Mouse (Mus musculus) hindbrain, embryonic 11.5 days (tissue): Measurements from ENCODE around the gene Map3k10. TPM values are rescaled to one million over a fixed set of nuclear protein-coding genes. Genes with fewer than 3 reads are reported as not detected.

ENCODE experiments used
- ATAC-seq: fragments of 200-750 bp; cut with Nextera tagmentation; 2 replicates; pipeline ENCODE4 v1.8.0; 2017; ENCODE audit warnings: mild to moderate bottlenecking, moderate TSS enrichment, moderate library complexity; ENCODE audit not compliant: low FRiP score
- DNase-seq: peaks from one replicate; pipeline ENCODE4 v3.0.0-alpha.2; 2015; ENCODE audit warnings: low spot score
- H3K27ac ChIP-seq: fragments of 300-500 bp; sonication (generic); 2 replicates; pipeline ENCODE4 v1.5.1; 2014; ENCODE audit warnings: mild to moderate bottlenecking, low read depth, low read length
- H3K27me3 ChIP-seq: fragments of 300-500 bp; sonication (generic); 2 replicates; pipeline ENCODE4 v1.6.1; 2014; ENCODE audit warnings: mild to moderate bottlenecking, low read length, moderate library complexity, mixed read lengths; ENCODE audit not compliant: control insufficient read depth, insufficient read depth
- H3K36me3 ChIP-seq: fragments of 300-500 bp; sonication (generic); 2 replicates; pipeline ENCODE4 v1.6.1; 2014; ENCODE audit warnings: mild to moderate bottlenecking, low read length, moderate library complexity, mixed read lengths; ENCODE audit not compliant: control insufficient read depth, insufficient read depth
- H3K4me1 ChIP-seq: fragments of 300-500 bp; sonication (generic); replicated peaks from 2 replicates; pipeline ENCODE4 v1.6.1; 2014; ENCODE audit warnings: low read length, mixed read lengths; ENCODE audit not compliant: control insufficient read depth, insufficient read depth
- H3K4me2 ChIP-seq: fragments of 300-500 bp; sonication (generic); replicated peaks from 2 replicates; pipeline ENCODE4 v1.6.1; 2014; ENCODE audit warnings: mild to moderate bottlenecking, low read depth, low read length
- H3K4me3 ChIP-seq: fragments of 300-500 bp; sonication (generic); 2 replicates; pipeline ENCODE4 v1.5.1; 2014; ENCODE audit warnings: low read depth, low read length
- H3K9ac ChIP-seq: fragments of 300-500 bp; sonication (generic); 2 replicates; pipeline ENCODE4 v1.6.1; 2014; ENCODE audit warnings: low read depth, low read length
- H3K9me3 ChIP-seq: fragments of 300-500 bp; sonication (generic); 2 replicates; pipeline ENCODE4 v1.6.1; 2016; ENCODE audit warnings: low read length; ENCODE audit not compliant: control insufficient read depth
- WGBS: fragments of 180-500 bp; shearing (Covaris S2); extraction: QIAGEN DNeasy Blood & Tissue Kit; methylation state at CpG from one replicate; pipeline ENCODE4 v1.1.7; 2014; 5-methylcytosine and 5-hydroxymethylcytosine counted together
- polyA plus RNA-seq: library from polyadenylated mRNA; unstranded; fragments of >200 nt; fragmentation: Nextera tagmentation; extraction: Ambion mirVana; gene quantifications from 2 replicates; pipeline ENCODE4 v1.2.1, GENCODE M21; 2014

Gene Map3k10
- polyA plus RNA-seq, 1 experiment from 2014 or later = 8.8 TPM

- WGBS = 88% methylated on average over 7 of the region's 7 CpGs
- no peaks in the 10 kb centered on the region for H3K4me1 ChIP-seq
- no peak overlapping the region for H3K4me3 ChIP-seq
- H3K9me3 ChIP-seq = no peaks in the 10 kb centered on the region
- no peak overlapping the region for H3K27ac ChIP-seq
- no peaks in the 10 kb centered on the region for H3K27me3 ChIP-seq
- no peak overlapping the region for H3K4me2 ChIP-seq
- H3K36me3 ChIP-seq = 0 out of 2 replicates have a peak, but pooled peaks cover 2% of the 10 kb centered on the region
- no peak overlapping the region for H3K9ac ChIP-seq
- no peak for ATAC-seq
- no peak for DNase-seq
These were observed 46.7 kb downstream of the Map3k10 start for GRCm38 (mm10) chr7:27627707-27628106.

GRCm38 (mm10) chr7:27624967-27625366, 49.4 kb downstream of the Map3k10 start:
- H3K36me3 ChIP-seq = no peaks in the 10 kb centered on the region
- no peak for ATAC-seq

DNA sequence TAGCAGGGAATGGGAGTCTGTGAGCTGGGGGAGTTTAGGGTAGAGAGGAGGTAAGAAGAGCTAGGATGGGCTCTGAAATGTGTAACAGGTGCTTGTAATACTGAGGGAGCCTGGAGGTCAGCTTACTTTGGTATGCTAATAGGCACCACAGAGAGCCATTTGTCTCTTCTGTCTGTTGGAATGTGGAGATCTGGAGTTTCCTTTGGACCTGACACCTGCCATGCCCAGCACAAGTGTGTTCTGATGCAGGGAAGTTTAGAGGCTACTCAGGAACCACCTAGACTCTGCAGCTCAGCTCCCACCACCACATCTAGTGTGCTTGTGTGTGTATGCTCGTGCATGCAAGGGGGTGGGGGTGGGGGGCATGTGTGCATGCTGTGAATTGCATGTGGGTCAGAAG, 52.2 kb downstream of the Map3k10 start:
- ATAC-seq (no peak), DNase-seq (no peak)
- Histone ChIP-seq H3K4me3 (no peak overlapping the region), H3K36me3 (peaks cover 4% of the 10 kb centered on the region; the same call in 1 of the 2 replicates), H3K4me2 (no peak overlapping the region), H3K9me3 (no peaks in the 10 kb centered on the region), H3K9ac (no peak overlapping the region), H3K4me1 (no peaks in the 10 kb centered on the region), H3K27ac (no peak overlapping the region), H3K27me3 (no peaks in the 10 kb centered on the region)
- 78% methylated on average over 1 of the region's 1 CpGs for WGBS

More at GRCm38 (mm10) chr7:27624967-27625366, 49.4 kb downstream of the Map3k10 start:
- Histone ChIP-seq H3K27ac (no peak overlapping the region), H3K4me2 (no peak overlapping the region), H3K9ac (no peak overlapping the region), H3K4me3 (no peak overlapping the region), H3K9me3 (no peaks in the 10 kb centered on the region), H3K4me1 (no peaks in the 10 kb centered on the region), H3K27me3 (no peaks in the 10 kb centered on the region)
- DNase-seq = no peak

GRCm38 (mm10) chr7:27621028-27621427, 53.4 kb downstream of the Map3k10 start:
- no peak overlapping the region for H3K4me3 ChIP-seq
- H3K27me3 ChIP-seq = no peaks in the 10 kb centered on the region
- H3K4me2 ChIP-seq = no peak overlapping the region
- 84% methylated on average over 6 of the region's 6 CpGs for WGBS
- no peaks in the 10 kb centered on the region for H3K9me3 ChIP-seq
- peaks cover 5% of the 10 kb centered on the region; the same call in 1 of the 2 replicates for H3K36me3 ChIP-seq
- no peak overlapping the region for H3K27ac ChIP-seq
- H3K4me1 ChIP-seq = no peaks in the 10 kb centered on the region
- no peak overlapping the region for H3K9ac ChIP-seq
- DNase-seq (no peak), ATAC-seq (no peak)

GRCm38 (mm10) chr7:27613751-27614499, 60.5 kb downstream of the Map3k10 start:
- Histone ChIP-seq H3K27me3 (no peaks in the 10 kb centered on the region), H3K9me3 (no peaks in the 10 kb centered on the region), H3K4me3 (no peak overlapping the region), H3K36me3 (0 out of 2 replicates have a peak, but pooled peaks cover 2% of the 10 kb centered on the region), H3K9ac (no peak overlapping the region), H3K4me2 (no peak overlapping the region), H3K4me1 (no peaks in the 10 kb centered on the region), H3K27ac (peak overlapping the region; percentile 56)
- ATAC-seq (peak; percentile 59), DNase-seq (peak; percentile 34)
- WGBS = 63% methylated on average over 8 of the region's 8 CpGs

DNA sequence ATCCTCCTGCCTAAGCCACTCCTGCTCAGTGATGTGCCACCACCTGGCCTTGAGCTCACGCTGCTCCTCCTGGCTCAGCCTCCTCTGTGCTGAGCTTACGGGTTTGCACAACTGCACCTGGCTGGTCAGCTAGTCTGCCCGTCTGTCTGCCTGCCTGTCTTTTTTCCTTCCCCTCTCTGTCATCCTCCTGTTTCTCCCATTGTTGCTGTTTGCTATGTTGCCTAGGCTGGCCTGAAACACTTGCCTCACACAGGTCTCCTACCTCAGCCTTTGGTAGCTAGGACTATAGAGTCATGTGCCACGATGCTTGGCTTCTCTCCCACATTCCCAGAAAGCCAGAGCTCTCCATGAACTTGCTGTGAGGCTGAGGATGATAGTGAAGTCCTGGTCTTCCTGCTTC, 61.5 kb downstream of the Map3k10 start:
- Histone ChIP-seq H3K4me3 (no peak overlapping the region), H3K27me3 (no peaks in the 10 kb centered on the region), H3K4me2 (no peak overlapping the region), H3K9me3 (no peaks in the 10 kb centered on the region), H3K9ac (no peak overlapping the region), H3K27ac (peak overlapping the region; percentile 49; the same call in 1 of the 2 replicates), H3K4me1 (no peaks in the 10 kb centered on the region), H3K36me3 (0 out of 2 replicates have a peak, but pooled peaks cover 2% of the 10 kb centered on the region)
- WGBS = 77% methylated on average over 4 of the region's 4 CpGs
- no peak for DNase-seq
- ATAC-seq = no peak

GRCm38 (mm10) chr7:27610871-27611270, 63.5 kb downstream of the Map3k10 start:
- Histone ChIP-seq H3K4me1 (peaks cover 7% of the 10 kb centered on the region; the same call in 1 of the 2 replicates), H3K4me2 (no peak overlapping the region), H3K4me3 (no peak overlapping the region), H3K36me3 (no peaks in the 10 kb centered on the region), H3K27ac (no peak overlapping the region), H3K9me3 (no peaks in the 10 kb centered on the region), H3K9ac (no peak overlapping the region), H3K27me3 (no peaks in the 10 kb centered on the region)
- ATAC-seq (no peak), DNase-seq (no peak)
- 92% methylated on average over 5 of the region's 5 CpGs for WGBS

DNA sequence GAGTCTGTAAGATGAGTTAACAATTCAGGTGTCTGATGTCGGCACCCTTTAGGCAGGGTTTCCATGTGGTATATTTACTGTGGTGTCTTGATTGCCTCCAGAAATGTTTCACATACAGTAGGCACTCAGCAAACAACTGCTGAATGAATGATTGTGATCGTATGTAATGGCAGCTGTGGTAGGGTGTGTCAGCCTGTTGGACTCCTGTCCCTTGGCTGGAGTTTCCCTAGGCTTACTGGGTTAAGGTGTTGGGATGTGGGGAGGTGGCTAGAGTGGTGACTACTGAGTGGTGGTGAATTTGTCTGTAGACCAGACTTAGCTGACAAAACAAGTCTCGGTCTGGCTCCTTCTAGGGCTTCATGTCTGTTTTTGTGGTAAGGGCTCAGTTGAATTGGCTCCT, 64.0 kb downstream of the Map3k10 start:
- Histone ChIP-seq H3K4me2 (no peak overlapping the region), H3K27ac (no peak overlapping the region), H3K9ac (no peak overlapping the region), H3K36me3 (no peaks in the 10 kb centered on the region), H3K4me3 (no peak overlapping the region), H3K4me1 (peaks cover 7% of the 10 kb centered on the region; the same call in 1 of the 2 replicates), H3K27me3 (no peaks in the 10 kb centered on the region), H3K9me3 (no peaks in the 10 kb centered on the region)
- DNase-seq = no peak
- ATAC-seq = no peak
- WGBS = 95% methylated on average over 3 of the region's 3 CpGs

GRCm38 (mm10) chr7:27609688-27610087, 64.7 kb downstream of the Map3k10 start:
- DNase-seq (no peak), ATAC-seq (no peak)
- Histone ChIP-seq H3K4me2 (no peak overlapping the region), H3K9ac (no peak overlapping the region), H3K4me1 (peaks cover 9% of the 10 kb centered on the region; the same call in 1 of the 2 replicates), H3K9me3 (no peaks in the 10 kb centered on the region), H3K4me3 (no peak overlapping the region), H3K36me3 (no peaks in the 10 kb centered on the region), H3K27me3 (no peaks in the 10 kb centered on the region), H3K27ac (no peak overlapping the region)
- 81% methylated on average over 2 of the region's 2 CpGs for WGBS
